Mouse (Mus musculus) retina, postnatal 1 day (tissue): ENCODE data around the gene Ppat.
A peak's percentile ranks its signal among the peaks of the same experiment; 100 is the strongest.
"Not testable (repeated sequence)": the region's sequence is repeated elsewhere in the genome, so short reads cannot be mapped to it uniquely, and the experiment has no call there.

ENCODE experiments used
- DNase-seq: peaks from one replicate; pipeline ENCODE4 v3.0.0-alpha.2; 2012

Gene Ppat

DNA sequence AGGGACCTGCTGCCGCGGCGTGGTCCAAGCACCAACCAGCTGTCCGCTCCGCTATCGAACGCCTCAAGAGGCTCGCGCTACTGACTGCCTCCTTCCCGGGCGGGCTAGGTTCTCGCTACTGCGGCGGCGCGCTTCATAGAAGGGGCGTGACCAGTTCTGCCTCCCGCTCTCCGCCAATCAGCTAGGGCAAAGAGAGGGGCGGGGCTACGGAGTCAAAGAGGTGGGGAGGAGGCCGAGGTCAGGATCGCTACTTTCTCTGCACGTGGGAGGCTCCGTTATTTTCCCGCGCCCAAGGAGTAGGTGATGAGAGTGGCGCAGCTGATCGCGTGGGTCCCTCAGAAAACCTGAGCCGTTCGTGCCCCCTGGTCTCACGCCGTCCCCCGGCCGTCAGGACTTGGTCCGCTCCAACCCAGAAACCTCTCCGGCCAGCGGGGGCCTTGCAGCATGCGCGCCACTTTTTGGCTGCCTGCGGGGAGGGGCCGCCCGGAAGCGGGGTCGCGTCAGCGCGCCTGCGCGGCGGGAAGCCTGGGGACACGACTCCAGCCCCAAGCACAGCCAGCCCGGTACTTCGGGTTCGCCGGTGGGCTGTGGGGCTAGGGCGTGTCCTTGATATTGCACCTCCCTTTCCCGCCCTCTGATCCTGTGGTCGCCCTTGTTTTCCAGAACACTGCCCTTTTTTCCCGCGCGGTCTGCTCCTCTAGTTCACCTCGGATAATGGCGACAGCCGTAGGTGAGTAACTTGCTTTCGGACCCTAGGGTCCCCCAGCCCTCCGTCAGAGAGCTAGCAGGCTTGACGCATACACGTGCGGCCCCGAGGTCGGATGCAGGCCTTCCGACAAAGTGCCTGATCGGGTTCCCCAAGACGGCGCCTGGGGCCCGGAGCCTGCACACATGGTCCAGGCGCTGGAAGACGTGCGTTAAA is at the start of gene Ppat, which contains the start of gene Paics:
Gene Ppat (minus strand): TSS at position 473 of the 922 bp plus-strand sequence.
Gene Paics (plus strand): TSS at position 202 of the 922 bp plus-strand sequence.
- DNase-seq: peak; percentile 99

DNA sequence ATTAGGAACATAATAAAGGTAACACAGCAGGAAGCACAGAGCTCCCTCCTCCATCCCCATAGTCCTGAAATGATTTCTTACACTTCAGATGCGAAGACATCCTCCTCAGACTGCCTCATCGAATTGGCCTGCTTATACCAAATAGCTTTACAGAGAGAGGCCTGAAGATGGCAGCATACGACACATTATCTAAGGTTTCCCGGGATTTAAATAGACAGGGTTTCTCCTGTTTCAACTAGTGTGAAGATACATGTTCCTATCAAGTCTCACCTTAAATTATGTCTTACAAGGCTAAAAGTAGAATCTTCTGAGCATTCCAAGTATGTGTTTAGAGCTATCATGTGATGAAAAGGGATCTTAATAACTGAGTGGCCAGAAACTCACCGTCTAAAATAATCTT is 47.0 kb upstream of the Ppat start:
- DNase-seq: peak; percentile 72

DNA sequence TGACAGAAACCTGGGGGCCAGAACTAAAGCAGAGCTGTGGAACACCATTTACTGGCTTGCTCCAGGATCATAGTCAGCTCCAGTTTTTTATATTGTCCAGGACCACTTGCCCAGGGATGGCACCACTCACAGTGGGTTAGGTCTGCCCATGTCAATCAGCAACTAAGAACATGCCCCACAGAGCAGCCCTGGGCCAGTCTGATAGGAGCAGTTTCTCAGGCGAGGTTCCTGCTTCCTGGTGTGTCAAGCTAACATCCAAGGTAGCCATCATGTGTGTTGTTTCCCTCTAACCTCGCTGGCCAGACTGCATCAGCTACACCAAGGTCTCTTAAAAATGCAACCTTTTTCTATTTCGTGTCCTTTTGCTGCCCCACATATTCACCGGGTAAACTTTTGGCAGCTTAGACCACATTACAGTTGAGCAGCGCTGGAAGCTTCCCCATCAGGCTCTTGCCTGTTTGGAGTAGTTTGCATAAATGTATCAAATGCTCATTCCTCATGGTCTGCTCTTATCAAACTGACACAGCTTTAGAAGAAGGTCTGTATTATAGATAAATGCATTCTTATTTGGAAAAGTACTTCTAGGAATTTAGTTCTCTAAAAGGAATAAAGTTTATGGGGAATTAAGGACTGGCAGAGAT is 41.9 kb upstream of the Ppat start:
- DNase-seq: no peak

DNA sequence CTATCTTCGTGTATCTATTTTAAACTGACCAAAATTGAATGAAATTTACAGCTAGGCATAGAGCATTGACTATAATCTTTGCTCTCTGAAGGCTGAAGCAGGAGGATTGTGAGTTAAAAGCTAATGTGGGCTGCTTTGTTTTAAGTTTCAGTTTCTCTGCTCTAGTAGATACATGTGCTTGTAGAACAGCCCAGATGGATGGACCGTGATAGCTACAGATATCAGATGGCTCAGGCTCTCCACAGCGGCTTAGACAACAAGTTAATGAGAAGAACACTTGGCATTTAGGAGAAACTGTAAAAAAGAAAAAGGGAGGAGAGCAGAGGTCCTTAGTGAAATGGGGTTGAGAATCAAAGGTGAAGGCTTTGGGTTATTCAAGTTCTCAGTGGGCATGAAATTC is 39.4 kb upstream of the Ppat start:
- no peak for DNase-seq

DNA sequence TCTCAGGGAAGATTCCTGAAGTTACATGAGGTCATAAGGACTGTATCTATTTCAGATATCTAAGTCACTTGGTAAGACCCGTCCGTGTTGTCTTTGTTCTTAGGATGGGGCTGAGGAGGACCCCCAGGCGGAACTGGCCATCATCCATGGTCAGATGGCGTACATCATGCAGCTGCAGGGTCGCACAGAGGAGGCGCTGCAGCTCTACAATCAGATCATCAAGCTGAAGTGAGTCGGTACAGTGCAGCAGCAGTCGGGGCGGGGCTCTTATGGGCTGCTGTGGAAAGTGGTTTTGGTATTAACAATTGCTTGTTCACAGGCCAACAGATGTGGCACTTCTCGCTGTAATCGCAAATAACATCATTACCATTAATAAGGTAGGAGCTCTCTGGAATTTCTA is 32.6 kb upstream of the Ppat start:
- no peak for DNase-seq

DNA sequence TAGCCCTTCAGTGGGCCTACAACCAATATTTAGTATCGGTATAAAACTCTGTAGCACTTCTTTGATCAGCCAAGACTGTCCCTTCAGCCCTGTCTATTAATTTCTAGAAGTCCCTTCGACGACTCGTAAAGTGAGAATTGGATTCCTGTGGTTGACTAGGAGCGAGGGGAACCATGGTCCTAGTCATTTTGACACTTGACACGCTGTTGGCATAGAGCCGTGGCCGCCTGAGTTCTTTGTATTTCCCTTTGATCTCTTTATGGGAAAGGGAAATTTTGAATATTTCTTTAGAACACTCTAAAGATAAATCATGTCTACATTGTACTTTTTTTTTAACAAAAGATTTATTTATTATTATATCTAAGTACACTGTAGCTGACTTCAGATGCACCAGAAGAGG is 24.4 kb upstream of the Ppat start:
- DNase-seq: no peak

DNA sequence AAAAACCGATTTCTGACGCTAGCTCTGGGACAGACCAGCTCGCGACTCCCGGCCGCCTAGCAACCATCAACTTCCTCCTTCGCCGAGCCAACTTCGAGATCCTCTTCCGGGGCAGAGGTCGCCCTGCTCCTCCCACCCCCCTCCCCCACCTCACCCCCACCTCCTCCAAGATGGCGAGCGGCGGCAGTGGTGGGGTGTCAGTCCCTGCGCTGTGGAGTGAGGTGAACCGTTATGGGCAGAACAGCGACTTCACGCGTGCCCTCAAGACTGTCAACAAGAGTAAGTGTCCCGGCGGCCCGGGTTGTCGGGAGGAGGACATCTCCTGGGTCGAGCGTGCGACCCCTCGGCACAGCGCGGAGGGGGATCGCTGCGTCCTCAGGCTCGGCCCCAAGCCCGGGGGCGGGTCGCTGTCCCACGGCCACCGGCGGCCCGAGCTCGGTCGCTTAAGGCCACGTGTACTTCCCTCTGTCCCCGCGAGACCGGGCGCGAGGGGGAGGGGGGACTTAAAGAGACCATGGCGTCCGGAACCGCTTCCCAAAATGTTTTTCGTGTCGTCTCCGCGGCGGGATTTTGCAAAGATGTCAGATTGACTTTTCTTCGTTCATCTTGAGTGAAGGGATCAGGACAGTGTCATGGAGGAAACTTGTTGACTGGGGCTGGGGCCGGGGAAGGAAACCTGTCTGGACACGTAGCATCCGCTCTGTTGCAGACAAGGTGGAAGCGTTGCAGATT is 23.3 kb upstream of the Ppat start, which contains the start of gene Srp72:
Gene Srp72 (plus strand): TSS at position 130 of the 732 bp plus-strand sequence.
- DNase-seq: peak; percentile 93

DNA sequence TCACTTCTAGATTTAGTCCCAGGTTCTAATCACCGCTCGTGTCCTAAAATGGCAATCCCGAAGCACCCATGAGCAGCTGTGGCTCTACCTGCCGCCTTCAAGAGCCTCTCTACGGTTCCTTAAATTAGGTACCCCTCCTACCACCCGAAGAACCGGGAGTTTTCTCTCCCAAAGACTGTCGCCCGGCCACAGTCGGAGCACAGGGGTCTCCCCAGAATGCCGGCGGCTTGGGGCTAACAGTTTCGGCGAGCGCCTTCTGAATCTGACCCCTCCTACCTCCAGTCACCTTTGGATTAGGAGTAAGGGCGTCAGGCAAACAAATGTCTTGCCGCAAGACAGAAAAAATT is 22.8 kb upstream of the Ppat start:
- DNase-seq: no peak

DNA sequence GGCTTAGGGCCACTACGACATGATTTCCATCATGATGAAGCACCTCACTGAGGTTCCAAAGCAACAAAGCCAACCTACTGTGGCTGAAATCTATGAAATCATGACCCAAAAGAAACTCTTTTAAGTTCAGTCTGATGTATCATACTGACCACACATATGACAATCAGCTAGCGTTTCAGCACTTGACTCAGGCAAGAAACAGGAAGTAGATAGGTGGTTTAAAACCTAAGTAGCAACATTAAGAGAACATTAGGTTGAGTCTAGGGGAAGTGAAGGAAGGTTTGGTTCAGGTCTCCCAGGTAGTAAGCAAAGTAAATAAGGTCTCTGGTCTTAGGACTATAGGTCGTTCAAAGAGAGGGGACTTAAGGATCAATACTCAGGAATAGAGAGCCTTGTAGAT is 22.1 kb upstream of the Ppat start:
- no peak for DNase-seq

DNA sequence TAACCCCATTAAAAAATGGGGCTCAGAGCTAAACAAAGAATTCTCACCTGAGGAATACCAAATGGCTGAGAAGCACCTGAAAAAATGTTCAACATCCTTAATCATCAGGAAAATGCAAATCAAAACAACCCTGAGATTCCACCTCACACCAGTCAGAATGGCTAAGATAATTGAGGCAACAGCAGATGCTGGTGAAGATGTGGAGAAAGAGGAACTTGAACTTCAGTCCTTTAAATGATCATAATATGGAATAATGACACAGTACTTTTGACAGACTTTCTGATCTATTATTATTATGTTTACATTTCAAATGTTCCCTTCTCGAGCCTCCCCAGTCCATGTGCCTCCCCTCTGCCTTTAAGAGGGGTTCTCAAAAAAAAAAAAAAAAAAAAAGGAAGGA is 19.7 kb upstream of the Ppat start:
- not testable (repeated sequence) for DNase-seq

DNA sequence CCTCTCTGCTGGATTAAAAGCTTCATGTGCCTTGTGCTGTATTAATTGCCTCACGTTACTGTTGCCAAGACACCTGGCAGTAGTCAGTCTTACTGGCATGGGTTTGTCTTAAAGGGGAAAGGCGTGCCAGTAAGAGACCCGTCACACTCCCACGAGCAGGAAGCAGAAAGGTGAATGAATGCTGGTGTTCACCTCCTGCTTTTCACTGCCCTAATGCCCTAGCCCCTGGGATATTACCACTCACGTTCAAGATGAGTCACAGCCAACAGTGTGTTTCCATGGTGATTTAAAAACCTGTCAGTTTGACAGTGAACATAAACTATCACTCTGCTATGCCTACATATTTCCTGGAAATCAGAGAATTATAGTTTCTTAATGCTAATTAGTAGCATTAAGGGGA is 17.9 kb upstream of the Ppat start:
- no peak for DNase-seq

DNA sequence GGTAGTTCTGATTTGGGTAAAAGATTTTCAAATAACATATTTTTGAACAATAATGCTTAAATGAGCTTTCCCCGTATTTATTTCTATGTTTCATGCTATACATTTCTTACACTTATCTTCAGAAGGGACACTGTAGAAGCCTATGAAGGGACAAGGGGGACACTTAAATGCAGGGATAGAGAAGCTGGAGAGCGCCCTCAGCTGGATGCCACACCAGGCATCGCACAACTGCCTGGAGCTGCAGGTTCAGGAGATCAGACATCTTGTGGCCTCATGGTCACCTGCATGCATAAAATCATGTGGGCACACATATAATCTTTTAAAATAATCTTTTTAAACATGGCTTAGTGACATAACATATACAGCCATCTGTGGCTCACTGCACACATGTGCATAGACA is 13.3 kb upstream of the Ppat start:
- DNase-seq: no peak

DNA sequence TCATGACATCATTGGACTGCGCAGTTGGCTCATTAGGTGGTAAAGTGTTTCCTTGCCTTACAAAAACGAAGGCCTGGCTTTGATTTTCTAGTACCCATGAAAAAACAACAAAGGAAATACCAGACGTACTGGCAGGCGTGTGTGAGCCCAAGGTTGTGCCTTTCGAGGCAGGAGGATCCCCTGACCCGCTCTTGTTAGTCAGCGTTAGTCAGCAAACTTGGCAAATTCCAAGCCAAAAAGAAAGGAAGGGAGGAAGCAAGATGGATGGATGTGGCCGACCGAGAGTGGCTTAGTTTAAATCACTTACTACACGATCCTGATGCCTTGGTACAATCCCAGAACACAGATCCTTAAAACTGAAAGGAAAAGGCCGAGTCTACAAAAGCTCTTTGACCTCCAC is 11.2 kb upstream of the Ppat start:
- DNase-seq: no peak

DNA sequence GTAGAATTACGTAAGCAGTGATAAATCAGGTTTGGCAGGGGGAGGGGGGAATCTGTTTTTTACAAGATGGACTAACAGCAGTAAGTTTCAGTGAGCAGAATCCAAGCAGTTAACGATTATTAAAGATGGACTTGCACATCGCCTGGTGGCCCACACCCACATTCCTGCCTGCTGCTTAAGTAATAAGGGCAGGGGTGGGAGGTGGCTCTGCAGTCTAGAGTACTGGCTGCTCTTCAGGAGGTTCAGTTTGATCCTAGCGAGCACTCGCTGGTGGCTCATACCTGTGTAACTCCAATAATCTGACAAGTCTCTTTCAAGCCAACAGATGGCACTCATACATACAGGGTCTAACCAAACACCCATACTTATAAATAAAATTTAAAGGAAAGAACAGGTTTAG is 8.2 kb upstream of the Ppat start:
- DNase-seq: no peak

DNA sequence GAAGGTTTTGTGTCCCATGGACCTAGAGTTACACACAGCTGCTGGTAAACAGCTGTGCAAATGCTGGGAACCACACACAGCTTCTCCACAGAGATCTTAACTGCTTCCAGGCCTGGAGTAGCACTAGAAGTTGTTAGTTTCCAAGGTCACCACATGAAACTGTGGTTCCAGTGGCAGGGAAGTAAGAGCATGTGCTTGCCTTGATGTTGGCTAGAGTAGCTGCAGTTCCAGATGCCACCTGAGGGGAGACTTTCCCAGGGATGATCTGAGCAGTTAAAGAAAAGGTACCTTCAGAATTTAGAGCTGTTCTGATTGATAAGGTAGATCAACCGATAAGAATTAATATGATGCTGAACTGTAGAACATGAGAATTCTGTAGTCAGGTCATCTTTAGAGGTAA is 6.6 kb upstream of the Ppat start:
- DNase-seq: no peak

DNA sequence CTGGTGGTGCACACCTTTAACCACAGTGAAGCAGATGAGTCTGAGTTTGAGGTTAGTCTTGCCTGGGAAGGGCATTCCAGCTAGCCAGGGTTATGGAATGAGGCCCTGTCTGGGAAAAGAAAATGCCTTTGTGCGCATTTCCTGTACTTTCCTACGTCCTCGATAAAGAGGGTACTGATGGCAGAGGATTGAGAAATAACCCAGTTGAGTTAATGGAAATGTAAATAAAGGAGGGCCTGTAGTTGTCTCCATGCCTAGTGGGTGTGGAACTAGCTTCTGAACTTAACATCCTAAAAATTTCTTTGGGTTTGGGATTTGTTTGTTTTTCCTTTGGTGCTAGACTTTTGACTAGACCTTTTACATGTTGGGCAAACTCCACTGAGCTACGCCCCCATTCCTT is 4.1 kb upstream of the Ppat start:
- DNase-seq: no peak

DNA sequence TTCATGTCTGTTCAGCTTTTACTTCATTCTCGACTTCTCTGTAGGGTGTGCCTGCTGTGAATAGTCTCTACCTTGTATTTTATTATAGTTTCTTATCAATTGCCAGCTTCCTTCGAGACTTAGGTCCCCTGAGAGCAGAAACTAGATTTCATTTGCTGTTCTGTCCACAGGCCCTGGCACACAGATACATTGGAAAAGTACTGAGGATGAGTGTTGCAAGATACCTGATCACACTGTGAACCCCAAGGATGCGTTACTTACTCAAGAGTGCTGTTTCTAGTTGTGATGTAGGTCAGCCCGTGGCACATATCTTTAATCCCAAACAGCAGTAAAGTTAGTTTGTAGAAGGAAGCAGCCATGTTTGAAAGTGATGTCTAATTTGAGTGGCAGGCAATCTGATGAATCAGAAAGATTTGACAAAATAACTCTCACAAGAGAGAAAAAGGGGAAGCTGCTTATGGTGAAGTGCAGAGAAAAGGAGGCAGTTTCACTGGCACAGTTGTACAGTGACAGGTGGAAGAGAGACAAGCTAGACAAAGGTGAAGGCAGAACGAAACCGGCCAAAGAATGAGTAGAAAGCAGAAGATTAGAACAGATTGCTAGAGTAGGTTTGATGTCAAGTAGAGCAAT is 3.0 kb upstream of the Ppat start:
- DNase-seq: no peak

DNA sequence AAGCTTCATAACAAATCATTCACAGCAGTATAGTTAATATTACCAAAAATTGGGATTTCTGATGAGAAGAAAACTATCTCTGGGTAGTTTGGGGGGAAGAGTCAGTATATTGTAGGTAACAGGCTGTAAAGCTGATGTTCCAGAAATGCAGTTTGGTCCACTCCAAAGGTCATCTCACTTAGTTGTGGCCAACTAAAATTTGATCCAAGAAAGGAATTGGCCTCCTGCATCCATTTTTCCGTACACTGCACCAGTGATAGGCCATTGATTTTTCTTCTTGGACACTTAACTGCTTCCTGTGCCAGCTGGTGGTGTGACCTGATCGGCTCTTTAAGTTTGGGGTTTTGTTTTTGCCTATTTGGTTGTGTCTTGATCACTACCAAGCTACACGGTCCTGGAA is 2.4 kb upstream of the Ppat start:
- no peak for DNase-seq

DNA sequence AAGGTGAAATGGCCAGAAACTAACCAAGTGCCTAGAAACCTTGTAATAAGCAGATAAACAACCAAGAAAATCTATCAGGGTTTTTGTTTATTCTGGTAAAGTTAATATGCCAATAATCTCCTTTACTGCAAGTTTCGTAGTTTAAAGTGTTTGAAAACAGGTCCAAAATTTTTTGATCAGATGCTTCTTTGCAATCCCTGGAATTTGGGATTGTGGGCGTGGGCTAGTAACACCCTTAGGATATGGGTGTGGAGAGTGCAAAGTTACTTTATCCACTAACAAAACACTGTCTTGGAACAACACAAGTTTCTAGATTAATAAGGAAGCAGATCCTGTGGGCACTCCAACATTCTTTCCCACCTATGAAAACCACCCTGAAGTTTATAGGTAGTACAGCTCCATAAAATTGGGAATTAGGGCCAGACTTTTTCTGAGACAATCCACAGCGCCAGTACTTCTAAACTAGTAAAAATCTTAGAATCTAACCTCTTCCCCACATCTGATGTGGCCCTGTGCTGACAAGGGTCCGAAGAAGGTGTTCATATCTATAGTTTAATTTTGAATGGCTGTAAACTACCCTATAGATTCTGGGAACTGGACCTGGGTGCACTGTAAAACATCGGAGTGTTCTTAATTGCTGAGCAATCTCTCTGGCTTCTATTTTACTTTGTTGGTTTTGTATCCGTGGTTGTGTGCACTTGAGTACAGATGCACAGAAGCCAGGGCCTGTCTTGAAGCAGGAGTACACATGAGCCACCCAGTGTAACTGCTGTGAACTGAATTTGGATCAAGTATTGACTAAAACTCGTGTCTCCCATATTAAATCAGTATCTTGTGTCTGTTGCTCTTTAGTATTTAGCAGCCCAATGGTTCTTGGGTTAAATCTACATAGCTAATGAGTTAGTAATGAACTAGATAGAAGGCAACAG is 998 bp upstream of the Ppat start:
- no peak for DNase-seq

DNA sequence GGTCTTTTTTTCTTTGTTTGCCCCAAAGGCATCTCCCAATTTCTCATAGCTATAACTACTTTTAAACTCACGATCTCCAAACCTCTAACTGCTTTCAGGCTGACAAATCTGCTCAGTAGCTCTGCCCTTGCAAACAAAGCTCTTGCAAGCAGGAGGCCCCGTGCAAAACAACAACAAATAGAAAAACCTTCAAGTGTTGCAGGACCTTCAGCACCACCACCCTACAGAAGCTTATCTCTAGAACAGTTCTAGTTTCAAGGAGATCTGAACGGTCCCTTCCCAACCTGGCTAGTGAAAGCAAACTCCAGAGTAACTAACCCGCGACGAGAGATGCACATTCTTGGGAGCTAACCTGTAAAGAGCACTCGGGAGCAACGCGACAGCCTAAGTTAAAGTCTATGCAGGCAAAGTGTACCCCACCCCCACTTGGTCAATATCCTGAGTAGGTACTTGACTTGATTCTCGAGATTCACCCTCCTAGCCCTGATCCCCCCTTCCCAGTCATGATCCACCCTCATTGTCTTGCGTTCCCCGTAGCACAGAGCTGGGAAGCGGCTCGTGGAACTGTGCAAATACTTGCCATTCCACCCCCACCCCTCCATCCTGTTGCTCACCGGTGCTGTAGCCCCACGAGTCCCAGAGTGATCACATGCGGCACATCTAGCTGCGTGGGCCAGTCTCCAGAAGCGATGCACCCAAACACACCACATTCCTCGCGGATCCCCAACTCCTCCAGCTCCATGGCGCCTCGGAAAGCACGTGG is 854 bp downstream of the Ppat start:
- no peak for DNase-seq

DNA sequence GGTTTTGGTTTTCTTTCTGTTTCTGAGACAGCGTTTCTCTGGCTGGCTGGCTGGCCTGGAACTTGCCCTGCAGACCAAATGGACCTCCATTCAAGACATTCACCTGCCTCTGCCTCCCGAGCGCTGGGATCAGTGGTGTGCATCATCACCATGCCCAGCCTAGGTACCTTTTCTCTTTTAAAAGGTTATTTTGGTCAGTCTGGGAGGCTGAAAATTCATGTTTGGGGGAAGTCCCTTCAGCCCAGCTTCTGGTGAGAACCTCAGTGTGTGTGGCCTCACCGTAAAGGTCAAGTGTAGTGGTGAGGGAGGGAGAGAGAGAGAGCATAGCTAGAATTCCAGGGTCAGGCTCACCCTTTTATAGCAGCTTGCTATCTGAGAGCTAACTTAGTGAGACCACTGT is 3.6 kb downstream of the Ppat start:
- no peak for DNase-seq
